Mouse (Mus musculus) right cerebral cortex, postnatal 10 days (tissue): Measurements from ENCODE around the gene Trmt61a.

Experiments
- DNase-seq, 2 experiments: peaks; one replicate each; pipeline ENCODE4 v3.0.0; 2021; ENCODE audit warnings: low spot score in 2 of 2

Gene Trmt61a

GRCm38 (mm10) chr12:111672581-111672980, 5.3 kb upstream of the Trmt61a start:
- no peak for DNase-seq

- DNase-seq = no peak
Measured at GRCm38 (mm10) chr12:111674850-111675486, 2.9 kb upstream of the Trmt61a start.

- DNase-seq = no peak
Measured at GRCm38 (mm10) chr12:111675797-111676580, 1.9 kb upstream of the Trmt61a start.

GRCm38 (mm10) chr12:111677421-111677820, 484 bp upstream of the Trmt61a start:
- no peak for DNase-seq

- DNase-seq = no peak
Measured at GRCm38 (mm10) chr12:111678670-111678933, 697 bp downstream of the Trmt61a start.

- no peak for DNase-seq
Measured at GRCm38 (mm10) chr12:111678997-111679396, 1.1 kb downstream of the Trmt61a start.

- no peak for DNase-seq
Measured at GRCm38 (mm10) chr12:111680661-111681060, 2.8 kb downstream of the Trmt61a start.

- no peak for DNase-seq
Measured at GRCm38 (mm10) chr12:111681305-111681704, 3.4 kb downstream of the Trmt61a start.

GRCm38 (mm10) chr12:111682003-111682402, 4.1 kb downstream of the Trmt61a start:
- DNase-seq = no peak

- DNase-seq = no peak
Measured at GRCm38 (mm10) chr12:111682806-111683205, 4.9 kb downstream of the Trmt61a start.

- no peak for DNase-seq
Measured at GRCm38 (mm10) chr12:111686390-111686789, 8.5 kb downstream of the Trmt61a start.

- DNase-seq = peak; percentile 84 to 86
Measured at GRCm38 (mm10) chr12:111687350-111688068, 9.6 kb downstream of the Trmt61a start.

GRCm38 (mm10) chr12:111688069-111688428, 10.1 kb downstream of the Trmt61a start:
- DNase-seq = no peak

GRCm38 (mm10) chr12:111689426-111689825, 11.5 kb downstream of the Trmt61a start:
- DNase-seq = no peak

GRCm38 (mm10) chr12:111691346-111691872, 13.5 kb downstream of the Trmt61a start:
- DNase-seq = peak; percentile 73 to 87

- DNase-seq = no peak
Measured at GRCm38 (mm10) chr12:111692899-111693298, 15.0 kb downstream of the Trmt61a start.

GRCm38 (mm10) chr12:111693341-111694270, 15.7 kb downstream of the Trmt61a start:
- DNase-seq = peak; percentile 90 to 92

- DNase-seq = no peak
Measured at GRCm38 (mm10) chr12:111694271-111694781, 16.4 kb downstream of the Trmt61a start.

- DNase-seq = peak; percentile 84 to 86
Measured at GRCm38 (mm10) chr12:111694880-111695804, 17.2 kb downstream of the Trmt61a start.

- DNase-seq = peak; percentile 76 to 85
Measured at GRCm38 (mm10) chr12:111696239-111696638, 18.3 kb downstream of the Trmt61a start.
